Mouse (Mus musculus): ENCODE data around the gene Prdm13.

DNA sequence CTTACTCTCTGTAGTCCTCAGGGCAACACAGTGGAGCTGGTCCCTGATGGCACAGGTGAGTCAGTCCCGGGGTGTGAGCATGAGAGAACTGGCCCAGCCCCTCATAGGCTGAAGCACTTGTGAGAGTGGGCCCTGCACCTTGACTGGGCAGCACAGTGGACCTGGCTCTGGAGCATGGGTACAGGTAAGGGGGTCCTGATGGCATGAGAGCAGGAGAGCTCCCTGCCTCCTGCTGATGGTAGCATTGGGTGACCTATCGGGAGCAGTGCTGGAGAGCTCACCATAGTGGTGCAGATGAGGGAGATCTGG is 56.5 kb downstream of the Prdm13 start:
- TF ChIP-seq CTCF (IDR thresholded peaks at IDR 0.05; ENCODE audit: low read depth) (no peak), EP300 (optimal IDR thresholded peaks at IDR 0.05) (no peak)
